Mouse (Mus musculus) liver, embryonic 15.5 days (tissue): Measurements from ENCODE around the gene Hyal3. TPM values are rescaled to one million over a fixed set of nuclear protein-coding genes. Genes with fewer than 3 reads are reported as not detected.

Source experiments
- ATAC-seq: fragments of 200-750 bp; cut with Nextera tagmentation; 2 replicates; pipeline ENCODE4 v1.8.0; 2017; ENCODE audit warnings: moderate number of reproducible peaks, mild to moderate bottlenecking, moderate library complexity; ENCODE audit not compliant: insufficient read depth
- H3K27ac ChIP-seq: fragments of 300-500 bp; sonication (generic); replicated peaks from 2 replicates; pipeline ENCODE4 v1.5.1; 2015; ENCODE audit warnings: mild to moderate bottlenecking, inconsistent platforms
- H3K27me3 ChIP-seq: fragments of 300-500 bp; sonication (generic); 2 replicates; pipeline ENCODE4 v1.6.1; 2015; ENCODE audit warnings: mild to moderate bottlenecking, inconsistent platforms
- H3K36me3 ChIP-seq: fragments of 300-500 bp; sonication (generic); replicated peaks from 2 replicates; pipeline ENCODE4 v1.6.1; 2015; ENCODE audit warnings: moderate library complexity, mild to moderate bottlenecking, inconsistent platforms
- H3K4me1 ChIP-seq: fragments of 300-500 bp; sonication (generic); replicated peaks from 2 replicates; pipeline ENCODE4 v1.6.1; 2015; ENCODE audit warnings: inconsistent platforms
- H3K4me2 ChIP-seq: fragments of 300-500 bp; sonication (generic); 2 replicates; pipeline ENCODE4 v1.6.1; 2015; ENCODE audit warnings: moderate library complexity, mild to moderate bottlenecking, inconsistent platforms
- H3K4me3 ChIP-seq: fragments of 300-500 bp; sonication (generic); replicated peaks from 2 replicates; pipeline ENCODE4 v1.5.1; 2015; ENCODE audit warnings: mild to moderate bottlenecking, inconsistent platforms
- H3K9ac ChIP-seq: fragments of 300-500 bp; sonication (generic); 2 replicates; pipeline ENCODE4 v1.6.1; 2015; ENCODE audit warnings: moderate library complexity, mild to moderate bottlenecking, inconsistent platforms
- H3K9me3 ChIP-seq: fragments of 300-500 bp; sonication (generic); replicated peaks from 2 replicates; pipeline ENCODE4 v1.6.1; 2016; ENCODE audit warnings: inconsistent platforms
- WGBS: fragments of 180-500 bp; shearing (Covaris S2); methylation state at CpG from one replicate; pipeline ENCODE4 v1.1.7; 2015; ENCODE audit warnings: mixed read lengths; ENCODE audit not compliant: insufficient replicate concordance; 5-methylcytosine and 5-hydroxymethylcytosine counted together
- polyA plus RNA-seq: library from polyadenylated mRNA; unstranded; fragments of >200 nt; fragmentation: Nextera tagmentation; extraction: Ambion mirVana; gene quantifications from 2 replicates; pipeline ENCODE4 v1.2.1, GENCODE M21; 2015

The Hyal3 gene
- polyA plus RNA-seq, 1 experiment from 2014 or later, result 0.64 TPM

DNA sequence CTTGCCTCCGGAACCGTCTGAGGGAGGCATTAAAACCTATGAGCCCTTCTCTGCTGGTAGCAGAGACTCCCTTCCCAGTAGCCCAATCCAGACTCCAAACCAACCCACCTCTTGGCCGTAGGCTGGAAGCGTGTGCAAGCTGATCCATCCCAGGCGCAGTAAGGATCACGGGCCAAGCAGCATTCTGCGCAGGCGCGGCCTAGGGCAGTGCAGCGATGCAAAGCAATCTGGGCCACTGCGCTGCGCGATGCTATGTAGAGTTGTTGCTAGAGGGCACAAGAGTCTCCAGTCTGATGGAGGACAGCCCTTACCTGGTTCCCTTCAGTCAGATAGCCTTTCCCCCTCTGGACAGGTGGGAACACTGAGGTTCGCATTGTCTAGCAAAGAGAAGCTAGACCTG lies 19.2 kb downstream of the Hyal3 start:
- peaks cover 2% of the 10 kb centered on the region for H3K36me3 ChIP-seq
- no peak overlapping the region for H3K4me3 ChIP-seq
- no peak for ATAC-seq
- no peak overlapping the region for H3K27ac ChIP-seq
- H3K4me2 ChIP-seq, result no peak overlapping the region
- 69% methylated on average over 14 of the region's 14 CpGs for WGBS
- peaks cover 48% of the 10 kb centered on the region for H3K4me1 ChIP-seq
- no peaks in the 10 kb centered on the region for H3K9me3 ChIP-seq
- peaks cover 48% of the 10 kb centered on the region for H3K27me3 ChIP-seq
- H3K9ac ChIP-seq, result no peak overlapping the region

DNA sequence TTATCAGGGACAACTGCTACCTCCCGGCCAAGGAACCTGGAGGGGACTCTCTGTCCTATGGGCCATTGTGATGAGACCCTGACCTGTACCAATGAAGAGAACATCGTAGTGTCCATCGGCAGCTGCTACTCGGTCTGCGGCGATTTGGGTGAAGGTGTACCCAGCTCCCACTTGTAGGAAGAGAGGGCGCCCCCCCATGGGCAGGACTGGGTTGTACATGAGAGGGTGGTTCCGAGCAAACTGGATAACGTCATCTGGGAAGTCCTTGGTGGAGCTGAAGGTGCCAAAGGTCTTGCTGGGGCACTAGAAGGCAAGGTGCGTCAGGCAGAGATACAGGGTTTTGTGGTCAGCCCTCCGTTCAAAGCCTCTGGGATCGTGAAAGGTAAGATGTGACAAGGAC lies 20.1 kb downstream of the Hyal3 start:
- Histone ChIP-seq H3K4me3 (no peak overlapping the region), H3K9ac (no peak overlapping the region), H3K36me3 (no peaks in the 10 kb centered on the region; the same call in 1 of the 2 replicates), H3K9me3 (no peaks in the 10 kb centered on the region), H3K4me1 (peaks cover 55% of the 10 kb centered on the region), H3K27me3 (peaks cover 56% of the 10 kb centered on the region), H3K27ac (no peak overlapping the region), H3K4me2 (no peak overlapping the region)
- no peak for ATAC-seq
- 62% methylated on average over 12 of the region's 12 CpGs for WGBS

DNA sequence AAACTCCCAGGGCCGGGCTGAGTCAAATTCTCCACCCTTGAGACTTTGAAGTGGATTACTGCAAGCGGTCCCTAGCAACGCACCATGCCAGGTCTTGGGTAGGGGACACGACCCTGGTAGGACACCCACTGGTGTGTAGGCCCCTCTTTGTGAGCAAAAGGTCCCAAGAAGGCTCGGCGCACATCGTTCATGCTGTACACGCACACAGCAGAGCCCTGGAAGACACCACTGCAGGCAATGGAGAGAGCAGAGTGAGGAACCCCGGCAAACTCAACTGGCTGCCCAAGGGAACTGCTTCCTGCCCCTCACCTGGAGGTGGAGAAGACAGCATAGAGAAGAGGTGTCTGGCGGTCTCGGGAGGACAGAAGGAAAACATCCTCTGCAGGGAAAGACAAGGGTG lies 20.7 kb downstream of the Hyal3 start:
- Histone ChIP-seq H3K27me3 (peaks cover 61% of the 10 kb centered on the region), H3K4me1 (peaks cover 55% of the 10 kb centered on the region), H3K27ac (no peak overlapping the region), H3K36me3 (no peaks in the 10 kb centered on the region), H3K9ac (no peak overlapping the region), H3K9me3 (no peaks in the 10 kb centered on the region), H3K4me2 (no peak overlapping the region), H3K4me3 (no peak overlapping the region)
- 73% methylated on average over 11 of the region's 11 CpGs for WGBS
- no peak for ATAC-seq

DNA sequence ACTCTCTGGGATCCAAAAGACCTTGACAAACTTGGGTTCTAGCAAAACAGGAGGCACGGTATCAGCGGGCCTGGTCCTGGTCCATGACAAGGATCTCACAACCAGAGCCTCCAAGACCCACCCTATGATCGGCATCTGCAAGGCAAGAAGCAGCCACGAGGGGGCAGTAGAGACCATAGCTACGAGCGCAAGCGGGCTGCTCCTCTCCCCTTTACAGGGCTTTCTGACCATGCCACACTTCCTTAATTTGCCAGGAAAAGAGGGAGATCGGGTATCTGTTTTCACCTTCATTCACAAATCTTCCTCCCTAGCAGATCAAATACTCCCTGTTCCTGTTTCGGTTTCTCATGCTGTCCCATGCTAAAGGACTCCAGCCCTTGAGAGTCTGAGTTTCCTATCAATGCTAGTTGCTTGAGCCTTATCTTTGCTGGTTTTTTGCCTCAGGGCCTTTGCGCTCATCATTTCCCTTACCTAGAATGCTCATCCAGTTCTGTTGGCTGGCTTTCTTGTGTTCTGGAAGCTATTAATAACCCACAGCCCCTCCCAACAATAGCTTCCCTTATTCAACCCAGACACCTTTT lies 21.5 kb downstream of the Hyal3 start:
- peaks cover 62% of the 10 kb centered on the region for H3K27me3 ChIP-seq

DNA sequence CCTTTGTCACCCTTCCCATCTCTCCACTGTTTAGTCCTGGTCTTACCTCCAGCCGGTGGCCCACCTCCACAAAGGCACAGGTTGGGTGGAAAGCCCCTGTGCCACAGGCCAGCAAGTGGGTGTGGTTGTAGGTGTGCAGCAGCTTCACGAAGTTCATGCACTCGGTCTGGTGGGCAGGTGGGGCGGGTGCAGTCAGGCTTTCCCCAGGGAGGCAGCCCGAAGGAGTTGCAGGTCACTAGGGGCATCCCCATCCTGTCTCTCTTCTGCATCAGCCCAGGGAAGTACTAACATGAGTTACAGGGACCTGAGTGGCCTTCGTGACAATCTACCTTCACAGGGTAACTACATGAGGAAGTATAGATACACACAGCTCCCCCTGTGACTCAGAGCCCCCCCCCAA lies 22.6 kb downstream of the Hyal3 start:
- no peaks in the 10 kb centered on the region for H3K9me3 ChIP-seq
- no peak overlapping the region for H3K4me3 ChIP-seq
- H3K9ac ChIP-seq, result no peak overlapping the region
- no peaks in the 10 kb centered on the region for H3K36me3 ChIP-seq
- no peak overlapping the region for H3K27ac ChIP-seq
- H3K4me2 ChIP-seq, result no peak overlapping the region
- H3K4me1 ChIP-seq, result peaks cover 57% of the 10 kb centered on the region
- WGBS, result 57% methylated on average over 6 of the region's 6 CpGs
- peaks cover 62% of the 10 kb centered on the region for H3K27me3 ChIP-seq
- ATAC-seq, result no peak

More for the DNA sequence above, 21.5 kb downstream of the Hyal3 start:
- peak overlapping the region; percentile 54 for H3K4me2 ChIP-seq
- H3K4me3 ChIP-seq, result peak overlapping the region; percentile 31
- H3K36me3 ChIP-seq, result no peaks in the 10 kb centered on the region
- peaks cover 55% of the 10 kb centered on the region for H3K4me1 ChIP-seq
- WGBS, result 4% methylated on average over 10 of the region's 10 CpGs
- 0 out of 2 replicates have a peak, but pooled peaks have one; percentile 33 for ATAC-seq
- H3K9me3 ChIP-seq, result no peaks in the 10 kb centered on the region
- no peak overlapping the region for H3K27ac ChIP-seq
- no peak overlapping the region for H3K9ac ChIP-seq

DNA sequence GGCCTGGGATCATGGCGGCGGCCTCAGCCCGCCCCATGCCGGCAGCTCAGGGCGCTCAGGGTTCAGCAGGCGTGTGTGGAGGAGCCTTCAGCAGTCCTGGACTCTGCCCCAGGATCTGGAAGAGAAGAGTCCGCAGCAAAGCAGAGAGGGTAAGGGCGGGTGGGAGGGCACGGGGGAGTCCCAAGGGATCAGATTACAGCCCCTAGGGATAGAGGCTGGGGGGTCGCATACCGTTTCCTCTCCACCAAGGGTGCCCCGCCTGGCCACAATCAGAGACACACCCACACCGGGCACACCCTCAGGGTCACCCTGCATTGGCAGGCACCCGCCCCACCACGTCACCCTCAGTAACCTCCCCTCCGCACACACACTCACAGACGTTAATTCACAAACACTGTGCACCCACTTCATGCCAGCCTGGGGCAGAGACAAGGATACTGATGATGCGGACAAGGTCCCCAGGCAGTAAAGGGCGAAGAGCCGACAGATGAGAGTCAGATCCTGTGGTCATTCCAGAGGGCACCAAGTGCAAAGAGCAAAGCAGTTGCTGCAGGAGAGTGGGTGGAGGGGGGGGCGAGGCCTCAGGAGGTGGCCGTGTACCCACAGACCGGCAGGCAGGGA lies 24.5 kb downstream of the Hyal3 start:
- Histone ChIP-seq H3K36me3 (no peaks in the 10 kb centered on the region), H3K27me3 (peaks cover 47% of the 10 kb centered on the region), H3K9me3 (no peaks in the 10 kb centered on the region), H3K4me3 (no peak overlapping the region), H3K27ac (no peak overlapping the region), H3K4me2 (peak overlapping the region; percentile 10; the same call in 1 of the 2 replicates), H3K9ac (no peak overlapping the region), H3K4me1 (peaks cover 51% of the 10 kb centered on the region)
- ATAC-seq, result no peak; the same call in 1 of the 2 replicates
- WGBS, result 45% methylated on average over 23 of the region's 23 CpGs

DNA sequence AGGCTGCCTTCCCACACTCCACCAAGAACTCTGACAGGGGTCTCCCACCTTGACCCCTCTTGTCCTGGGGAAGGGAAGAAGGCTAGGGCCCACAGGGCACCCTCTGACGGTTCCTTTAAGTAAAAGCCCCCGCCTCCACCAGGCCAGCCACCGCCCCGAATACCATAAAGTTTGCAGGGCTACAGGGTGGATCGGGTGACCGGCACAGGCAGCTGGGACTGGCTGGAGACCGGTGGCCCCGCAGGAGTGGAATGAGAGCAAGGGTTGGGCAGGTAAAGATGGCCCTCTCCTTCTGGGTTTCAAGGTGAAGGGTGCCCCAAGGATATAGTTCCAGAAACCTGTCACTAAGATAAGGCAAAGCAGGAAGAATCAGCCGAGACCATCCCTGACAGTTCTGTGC lies 26.0 kb downstream of the Hyal3 start:
- 50% methylated on average over 9 of the region's 9 CpGs for WGBS
- Histone ChIP-seq H3K4me2 (peak overlapping the region; percentile 5; the same call in 1 of the 2 replicates), H3K9me3 (no peaks in the 10 kb centered on the region), H3K9ac (no peak overlapping the region), H3K4me3 (no peak overlapping the region), H3K36me3 (no peaks in the 10 kb centered on the region), H3K27ac (no peak overlapping the region), H3K27me3 (peaks cover 34% of the 10 kb centered on the region), H3K4me1 (peaks cover 50% of the 10 kb centered on the region)
- ATAC-seq, result no peak

DNA sequence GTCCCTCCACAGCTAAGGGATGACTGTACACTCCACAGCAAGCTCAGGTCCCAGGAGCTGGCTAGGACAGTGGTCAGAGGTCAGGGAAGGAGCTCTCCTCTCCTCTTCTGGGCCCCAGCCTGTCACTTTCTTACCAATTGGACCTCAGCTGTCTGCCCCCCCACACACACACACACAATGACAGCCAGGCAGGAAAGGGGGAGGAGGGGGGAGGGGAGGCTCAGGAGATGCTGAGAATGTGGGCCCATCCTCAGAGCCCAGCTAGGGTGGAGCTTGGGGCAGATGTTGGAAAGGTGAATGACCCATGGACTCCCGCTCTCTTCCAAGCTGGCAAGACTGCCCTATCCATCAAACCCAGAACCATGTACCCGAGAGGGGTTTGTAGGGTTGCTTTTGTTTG lies 26.4 kb downstream of the Hyal3 start:
- ATAC-seq, result no peak
- H3K27me3 ChIP-seq, result peaks cover 31% of the 10 kb centered on the region
- no peak overlapping the region for H3K27ac ChIP-seq
- H3K36me3 ChIP-seq, result no peaks in the 10 kb centered on the region
- no peak overlapping the region for H3K4me3 ChIP-seq
- 61% methylated on average over 2 of the region's 2 CpGs for WGBS
- H3K4me1 ChIP-seq, result peaks cover 50% of the 10 kb centered on the region
- H3K4me2 ChIP-seq, result peak overlapping the region; percentile 5; the same call in 1 of the 2 replicates
- H3K9me3 ChIP-seq, result no peaks in the 10 kb centered on the region
- no peak overlapping the region for H3K9ac ChIP-seq

DNA sequence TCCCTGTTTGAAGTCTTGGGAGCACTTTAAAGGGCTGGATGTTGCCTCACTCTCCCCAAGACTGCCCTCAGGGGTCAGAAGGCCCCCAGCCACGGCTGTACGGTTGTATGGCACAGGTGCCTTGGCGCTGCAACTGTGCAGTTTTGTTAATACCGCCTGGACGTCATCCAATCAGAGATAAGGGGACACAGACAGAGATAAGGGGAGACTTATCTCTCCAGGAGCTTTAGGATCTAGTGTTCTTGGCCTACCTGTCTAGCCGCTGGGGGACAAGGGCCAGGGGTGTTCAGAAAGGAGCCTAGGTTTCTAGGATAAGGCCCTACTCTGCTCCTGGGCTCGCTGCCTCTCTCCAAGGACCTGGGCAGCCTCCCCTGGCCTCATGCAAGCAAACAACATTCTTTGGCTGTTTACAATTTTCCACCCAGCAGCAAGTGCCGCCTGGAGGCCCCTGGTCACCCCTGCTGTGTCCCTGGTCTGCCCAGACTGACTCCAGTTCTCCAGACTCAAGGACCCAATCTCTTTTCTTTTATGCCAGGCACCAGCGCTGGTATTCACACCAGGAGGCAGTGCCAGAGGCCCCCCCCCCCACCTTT lies 27.1 kb downstream of the Hyal3 start:
- no peak overlapping the region for H3K9ac ChIP-seq
- H3K27ac ChIP-seq, result no peak overlapping the region
- H3K4me2 ChIP-seq, result no peak overlapping the region
- no peak for ATAC-seq
- peaks cover 30% of the 10 kb centered on the region for H3K27me3 ChIP-seq
- WGBS, result 42% methylated on average over 9 of the region's 9 CpGs
- H3K4me3 ChIP-seq, result no peak overlapping the region
- H3K9me3 ChIP-seq, result no peaks in the 10 kb centered on the region
- H3K4me1 ChIP-seq, result peaks cover 50% of the 10 kb centered on the region
- H3K36me3 ChIP-seq, result no peaks in the 10 kb centered on the region

DNA sequence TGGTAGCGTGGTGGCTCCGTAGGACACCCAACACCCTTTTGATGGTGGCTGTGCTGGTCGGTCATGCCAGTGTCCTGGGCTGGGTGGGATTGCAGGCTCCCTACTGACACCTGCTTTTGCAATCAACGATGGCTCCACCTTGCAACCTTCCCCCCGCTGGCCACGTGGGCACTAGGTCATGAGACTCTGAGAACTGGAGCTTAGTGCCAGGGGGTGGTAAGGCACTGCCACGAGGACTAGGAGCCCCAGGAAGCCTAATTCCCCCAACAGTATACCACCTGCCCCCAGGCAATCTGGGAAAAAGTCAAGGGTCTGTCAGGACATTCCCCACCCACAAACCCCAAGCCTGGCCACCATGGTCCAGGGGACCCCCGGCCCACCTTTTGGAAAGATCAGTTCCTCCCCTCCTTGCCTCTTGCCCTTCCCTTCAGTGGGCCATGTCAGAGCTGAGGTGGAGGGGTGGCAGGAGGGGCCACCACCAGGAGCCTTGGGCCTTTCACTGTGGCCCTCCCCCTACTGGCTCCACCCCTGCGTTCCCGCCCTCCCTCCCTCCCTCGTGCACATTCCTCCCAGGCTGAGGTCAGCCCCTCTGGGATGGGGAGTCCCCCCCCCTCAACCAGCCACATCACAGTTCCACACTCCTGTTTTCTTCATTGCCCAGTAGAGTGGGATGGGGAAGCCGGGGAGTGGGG lies 28.3 kb downstream of the Hyal3 start, which contains the start of gene Sema3b:
Gene Sema3b, minus strand, starts transcription at position 489 of the 692 bp plus-strand sequence.
- 55% methylated on average over 12 of the region's 12 CpGs for WGBS
- Histone ChIP-seq H3K36me3 (peaks cover 3% of the 10 kb centered on the region), H3K4me2 (no peak within 1 kb of the TSS), H3K27ac (no peak within 1 kb of the TSS), H3K4me3 (no peak within 1 kb of the TSS), H3K9ac (no peak within 1 kb of the TSS), H3K27me3 (peaks cover 20% of the 10 kb centered on the region), H3K4me1 (peaks cover 61% of the 10 kb centered on the region), H3K9me3 (no peaks in the 10 kb centered on the region)
- ATAC-seq, result no peak

DNA sequence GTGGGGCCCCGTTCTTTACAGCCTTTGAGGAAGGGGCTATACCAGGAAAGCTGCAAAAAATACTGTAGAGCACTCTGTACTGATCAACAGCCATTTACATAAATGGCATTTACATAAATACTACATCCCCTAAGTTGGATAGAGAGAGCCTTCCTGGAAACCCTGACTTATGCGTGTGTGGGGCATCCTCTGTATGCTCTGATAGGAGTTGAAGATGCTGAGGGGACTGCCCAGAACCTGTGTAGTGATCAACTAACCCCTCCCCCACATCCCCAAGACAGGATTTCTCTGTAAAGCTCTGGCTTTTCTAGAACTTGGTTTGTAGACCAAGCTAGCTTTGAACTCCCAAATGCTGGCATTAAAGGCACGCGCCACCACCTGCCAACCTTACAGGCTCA lies 28.8 kb downstream of the Hyal3 start:
- peaks cover 9% of the 10 kb centered on the region for H3K36me3 ChIP-seq
- no peak for ATAC-seq
- H3K27ac ChIP-seq, result no peak overlapping the region
- H3K4me3 ChIP-seq, result no peak overlapping the region
- peaks cover 14% of the 10 kb centered on the region; the same call in 1 of the 2 replicates for H3K27me3 ChIP-seq
- H3K9ac ChIP-seq, result no peak overlapping the region
- WGBS, result 67% methylated on average over 4 of the region's 4 CpGs
- no peak overlapping the region for H3K4me2 ChIP-seq
- peaks cover 63% of the 10 kb centered on the region for H3K4me1 ChIP-seq
- no peaks in the 10 kb centered on the region for H3K9me3 ChIP-seq
